Mouse (Mus musculus) intestine, postnatal 0 days (tissue): Measurements from ENCODE around the gene Mrrf. TPM values are rescaled to one million over a fixed set of nuclear protein-coding genes. Genes with fewer than 3 reads are reported as not detected.
"Not testable (repeated sequence)": the region's sequence is repeated elsewhere in the genome, so short reads cannot be mapped to it uniquely, and the experiment has no call there.

ENCODE experiments used
- ATAC-seq: fragments of 200-750 bp; cut with Nextera tagmentation; 2 replicates; pipeline ENCODE4 v1.8.0; 2017; ENCODE audit warnings: mild to moderate bottlenecking, moderate TSS enrichment, moderate library complexity
- H3K27ac ChIP-seq: fragments of 300-500 bp; sonication (generic); 2 replicates; pipeline ENCODE4 v1.5.1; 2014; ENCODE audit warnings: mild to moderate bottlenecking, low read depth, low read length, moderate library complexity
- H3K27me3 ChIP-seq: fragments of 300-500 bp; sonication (generic); replicated peaks from 2 replicates; pipeline ENCODE4 v1.6.1; 2014; ENCODE audit warnings: low read length, mixed read lengths; ENCODE audit not compliant: control insufficient read depth, insufficient read depth
- H3K36me3 ChIP-seq: fragments of 300-500 bp; sonication (generic); 2 replicates; pipeline ENCODE4 v1.6.1; 2014; ENCODE audit warnings: mild to moderate bottlenecking, moderate library complexity; ENCODE audit not compliant: control insufficient read depth, insufficient read depth
- H3K4me1 ChIP-seq: fragments of 300-500 bp; sonication (generic); replicated peaks from 2 replicates; pipeline ENCODE4 v1.6.1; 2014; ENCODE audit warnings: antibody characterized with exemption, low read length, mixed read lengths; ENCODE audit not compliant: control insufficient read depth, insufficient read depth
- H3K4me2 ChIP-seq: fragments of 300-500 bp; sonication (generic); replicated peaks from 2 replicates; pipeline ENCODE4 v1.6.1; 2014; ENCODE audit warnings: low read depth, mild to moderate bottlenecking, moderate library complexity
- H3K4me3 ChIP-seq: fragments of 300-500 bp; sonication (generic); 2 replicates; pipeline ENCODE4 v1.5.1; 2014; ENCODE audit warnings: low read depth, low read length
- H3K9ac ChIP-seq: fragments of 300-500 bp; sonication (generic); 2 replicates; pipeline ENCODE4 v1.6.1; 2014; ENCODE audit warnings: mild to moderate bottlenecking, low read depth, low read length
- H3K9me3 ChIP-seq: fragments of 300-500 bp; sonication (generic); 2 replicates; pipeline ENCODE4 v1.6.1; 2016; ENCODE audit warnings: mixed run types; ENCODE audit not compliant: control insufficient read depth
- CTCF ChIP-seq: sonication (generic); IDR thresholded peaks from 2 replicates; pipeline ENCODE4 v1.5.1; 2016; ENCODE audit warnings: low read depth, mild to moderate bottlenecking, control low read depth, antibody characterized with exemption, moderate library complexity
- WGBS: fragments of 180-500 bp; shearing (Covaris S2); extraction: QIAGEN DNeasy Blood & Tissue Kit; methylation state at CpG from one replicate; pipeline ENCODE4 v1.1.7; 2014; 5-methylcytosine and 5-hydroxymethylcytosine counted together
- polyA plus RNA-seq: library from polyadenylated mRNA; unstranded; fragments of >200 nt; fragmentation: Nextera tagmentation; extraction: Ambion mirVana; gene quantifications from 2 replicates; pipeline ENCODE4 v1.2.1, GENCODE M21; 2015

Mrrf gene
- polyA plus RNA-seq, 1 experiment from 2014 or later, result 20.4 TPM

GRCm38 (mm10) chr2:36183278-36183677, 47.1 kb downstream of the Mrrf start:
- peaks cover 6% of the 10 kb centered on the region for H3K36me3 ChIP-seq
- no peaks in the 10 kb centered on the region for H3K4me1 ChIP-seq
- no peak overlapping the region for H3K4me3 ChIP-seq
- no peaks in the 10 kb centered on the region for H3K27me3 ChIP-seq
- no peak for TF ChIP-seq CTCF
- no peaks in the 10 kb centered on the region for H3K9me3 ChIP-seq
- WGBS, result 73% methylated on average over 2 of the region's 2 CpGs
- H3K4me2 ChIP-seq, result no peak overlapping the region
- no peak overlapping the region for H3K27ac ChIP-seq
- ATAC-seq, result no peak
- H3K9ac ChIP-seq, result no peak overlapping the region

DNA sequence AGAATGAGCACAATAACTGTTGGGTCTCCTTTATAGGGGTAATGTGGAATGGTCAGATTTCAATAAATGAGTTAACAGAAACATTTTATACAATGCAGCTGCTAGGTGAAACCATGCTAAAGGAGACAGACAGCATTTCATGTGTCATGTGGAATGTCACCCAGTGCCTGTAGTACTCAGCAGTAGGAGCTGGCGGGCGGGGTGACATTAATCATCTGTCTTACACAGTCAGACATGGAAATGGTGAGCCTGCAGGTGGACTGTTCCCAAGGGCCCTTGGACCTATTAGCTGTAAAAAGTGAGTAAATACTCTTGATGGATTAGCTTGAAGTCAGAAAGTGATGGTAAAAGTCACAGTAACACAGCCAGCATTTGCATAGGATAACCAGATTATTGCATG, 48.0 kb downstream of the Mrrf start:
- no peak for TF ChIP-seq CTCF
- Histone ChIP-seq H3K9ac (no peak overlapping the region), H3K9me3 (no peaks in the 10 kb centered on the region), H3K27me3 (no peaks in the 10 kb centered on the region), H3K4me1 (no peaks in the 10 kb centered on the region), H3K36me3 (peaks cover 4% of the 10 kb centered on the region), H3K27ac (no peak overlapping the region), H3K4me2 (no peak overlapping the region), H3K4me3 (no peak overlapping the region)
- no peak for ATAC-seq
- WGBS, result 84% methylated on average over 2 of the region's 2 CpGs

DNA sequence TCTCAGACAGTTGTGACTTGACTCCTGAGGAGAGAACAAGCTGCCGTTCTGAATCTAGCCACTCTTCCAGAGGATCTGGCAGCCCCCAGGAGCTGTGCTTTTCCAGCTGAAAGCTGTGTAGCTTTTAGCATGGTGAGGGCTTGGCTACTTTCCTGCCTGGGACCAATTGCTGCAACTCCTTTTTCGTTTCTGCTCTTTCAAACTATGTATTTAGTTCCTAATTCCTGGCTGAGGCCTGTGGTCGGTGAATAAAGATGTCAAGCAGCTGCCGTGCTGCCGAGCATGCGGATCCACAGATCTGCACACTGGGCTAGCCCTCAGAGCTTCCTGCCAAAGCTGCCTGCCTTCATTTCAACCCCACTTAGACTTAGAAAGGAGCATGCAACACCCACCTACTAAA, 48.7 kb downstream of the Mrrf start:
- no peaks in the 10 kb centered on the region for H3K9me3 ChIP-seq
- H3K27ac ChIP-seq, result no peak overlapping the region
- no peaks in the 10 kb centered on the region for H3K4me1 ChIP-seq
- H3K9ac ChIP-seq, result no peak overlapping the region
- H3K36me3 ChIP-seq, result peaks cover 4% of the 10 kb centered on the region
- no peaks in the 10 kb centered on the region for H3K27me3 ChIP-seq
- WGBS, result 65% methylated on average over 6 of the region's 6 CpGs
- TF ChIP-seq CTCF, result no peak
- H3K4me3 ChIP-seq, result no peak overlapping the region
- H3K4me2 ChIP-seq, result no peak overlapping the region
- no peak for ATAC-seq

GRCm38 (mm10) chr2:36189200-36189599, 53.0 kb downstream of the Mrrf start:
- H3K36me3 ChIP-seq, H3K4me2 ChIP-seq, H3K4me3 ChIP-seq, H3K27ac ChIP-seq, H3K27me3 ChIP-seq, H3K9ac ChIP-seq, H3K4me1 ChIP-seq, ATAC-seq, H3K9me3 ChIP-seq: not testable (repeated sequence)
- WGBS, result 82% methylated on average over 6 of the region's 6 CpGs

GRCm38 (mm10) chr2:36191098-36191941, 55.1 kb downstream of the Mrrf start:
- no peak overlapping the region for H3K9ac ChIP-seq
- WGBS, result 39% methylated on average over 12 of the region's 12 CpGs
- no peaks in the 10 kb centered on the region for H3K9me3 ChIP-seq
- H3K36me3 ChIP-seq, result peaks cover 4% of the 10 kb centered on the region; the same call in 1 of the 2 replicates
- H3K27ac ChIP-seq, result no peak overlapping the region
- TF ChIP-seq CTCF, result no peak
- H3K27me3 ChIP-seq, result no peaks in the 10 kb centered on the region
- no peak overlapping the region for H3K4me2 ChIP-seq
- H3K4me1 ChIP-seq, result no peaks in the 10 kb centered on the region
- ATAC-seq, result no peak
- no peak overlapping the region for H3K4me3 ChIP-seq

- no peak overlapping the region for H3K4me2 ChIP-seq
- no peak overlapping the region for H3K9ac ChIP-seq
- H3K4me3 ChIP-seq, result no peak overlapping the region
- ATAC-seq, result no peak
- H3K27me3 ChIP-seq, result peaks cover 18% of the 10 kb centered on the region; the same call in 1 of the 2 replicates
- WGBS, result 68% methylated on average over 3 of the region's 3 CpGs
- no peak for TF ChIP-seq CTCF
- no peaks in the 10 kb centered on the region for H3K9me3 ChIP-seq
- no peaks in the 10 kb centered on the region; the same call in 1 of the 2 replicates for H3K36me3 ChIP-seq
- H3K4me1 ChIP-seq, result no peaks in the 10 kb centered on the region
- no peak overlapping the region for H3K27ac ChIP-seq
Observed at GRCm38 (mm10) chr2:36197021-36197420, 60.8 kb downstream of the Mrrf start.
